Mouse (Mus musculus) heart, postnatal 14 days (tissue): Measurements from ENCODE around the gene Col10a1. TPM values are rescaled to one million over a fixed set of nuclear protein-coding genes. Genes with fewer than 3 reads are reported as not detected.
A peak's percentile ranks its signal among the peaks of the same experiment; 100 is the strongest.
"Not testable (repeated sequence)": the region's sequence is repeated elsewhere in the genome, so short reads cannot be mapped to it uniquely, and the experiment has no call there.

Experiments used
- DNase-seq, 2 experiments: peaks; one replicate each; pipeline ENCODE4 v3.0.0; 2021 to 2022
- intact Hi-C: fragments of 180-260 bp; cut with DNase I; formaldehyde crosslinking; loops from one replicate; pipeline ENCODE4 v1.15.1; 2025
- long read RNA-seq, 2 experiments: library from polyadenylated mRNA; stranded (forward); transcript quantifications; one replicate each; pipeline ENCODE4 v2.0.0; 2021
- total RNA-seq, 2 experiments: library from RNA; stranded (reverse); gene quantifications; 2 replicates each; pipeline ENCODE4 v1.2.3; 2021

Col10a1 gene
- total RNA-seq, result under 1 TPM; 0.07 to 0.14 TPM
- long read RNA-seq, experiment 1, result 0 reads
- long read RNA-seq, experiment 2, partial matches to known transcripts, result 0 of 3 reads
- long read RNA-seq, experiment 2, other reads (novel, unspliced or antisense), result 3 of 3 reads

- no peak for DNase-seq
- intact Hi-C loops, result no loop called here
Measured at GRCm38 (mm10) chr10:34389681-34390080, at the start of gene Col10a1. Col10a1 (plus strand) TSS chr10:34389981.

- intact Hi-C loops, result no loop called here
Measured at GRCm38 (mm10) chr10:34341014-34341413, 48.8 kb upstream of the Col10a1 start.

GRCm38 (mm10) chr10:34341886-34342285, 47.9 kb upstream of the Col10a1 start:
- intact Hi-C loops, result no loop called here
- DNase-seq, result no peak

More at GRCm38 (mm10) chr10:34341014-34341413, 48.8 kb upstream of the Col10a1 start:
- DNase-seq, result no peak

- DNase-seq, result no peak
- intact Hi-C loops, result no loop called here
Measured at GRCm38 (mm10) chr10:34352166-34352565, 37.6 kb upstream of the Col10a1 start.

GRCm38 (mm10) chr10:34358263-34358662, 31.5 kb upstream of the Col10a1 start:
- intact Hi-C loops, result no loop called here
- DNase-seq, result no peak

- intact Hi-C loops, result no loop called here
- DNase-seq, result peak; percentile 24 to 44
Measured at GRCm38 (mm10) chr10:34363756-34364155, 26.0 kb upstream of the Col10a1 start.

GRCm38 (mm10) chr10:34368138-34368537, 21.6 kb upstream of the Col10a1 start:
- no peak for DNase-seq
- intact Hi-C loops, result no loop called here

- DNase-seq, result no peak
- intact Hi-C loops, result no loop called here
Measured at GRCm38 (mm10) chr10:34373332-34373731, 16.4 kb upstream of the Col10a1 start.

- no peak for DNase-seq
- intact Hi-C loops, result no loop called here
Measured at GRCm38 (mm10) chr10:34385636-34386035, 4.1 kb upstream of the Col10a1 start.

GRCm38 (mm10) chr10:34396959-34397358, 7.2 kb downstream of the Col10a1 start:
- no peak for DNase-seq

GRCm38 (mm10) chr10:34399267-34399666, 9.5 kb downstream of the Col10a1 start:
- intact Hi-C loops, result no loop called here

More at GRCm38 (mm10) chr10:34396959-34397358, 7.2 kb downstream of the Col10a1 start:
- intact Hi-C loops, result no loop called here

GRCm38 (mm10) chr10:34418204-34418756, 28.5 kb downstream of the Col10a1 start, which contains the start of gene Nt5dc1:
Nt5dc1 (minus strand) TSS chr10:34418552.
- intact Hi-C loops, result no loop called here

More at GRCm38 (mm10) chr10:34399267-34399666, 9.5 kb downstream of the Col10a1 start:
- no peak for DNase-seq

GRCm38 (mm10) chr10:34418794-34419193, 29.0 kb downstream of the Col10a1 start:
- DNase-seq, intact Hi-C loops: not testable (repeated sequence)

More at GRCm38 (mm10) chr10:34418204-34418756, 28.5 kb downstream of the Col10a1 start, which contains the start of gene Nt5dc1:
- DNase-seq, result peak; percentile 94 to 96

GRCm38 (mm10) chr10:34431783-34432182, 42.0 kb downstream of the Col10a1 start:
- DNase-seq, result no peak
- intact Hi-C loops, result no loop called here

GRCm38 (mm10) chr10:34434191-34434590, 44.4 kb downstream of the Col10a1 start:
- DNase-seq, intact Hi-C loops: not testable (repeated sequence)

Other genes starting within 250 kb of the Col10a1 start
- 1 to 10 TPM; 5.7 to 6.7 TPM for gene Dse, start 182.3 kb upstream of the Col10a1 start, total RNA-seq
- gene Tspyl1, start 107.8 kb upstream of the Col10a1 start, total RNA-seq, result 10 to 100 TPM; 51.0 to 52.9 TPM
- gene Tspyl4, start 92.5 kb upstream of the Col10a1 start, total RNA-seq, result 10 to 100 TPM in 1 of 2 experiments, 1 to 10 TPM in 1; 8.0 to 10.1 TPM
- 10 to 100 TPM in 1 of 2 experiments, 1 to 10 TPM in 1; 9.8 to 14.3 TPM for gene Nt5dc1, start 28.6 kb downstream of the Col10a1 start, total RNA-seq
- gene Frk, start 93.4 kb downstream of the Col10a1 start, total RNA-seq, result 1 to 10 TPM; 2.3 to 2.7 TPM